Mouse (Mus musculus): Measurements from ENCODE around the gene Olfr972. TPM values are rescaled to one million over a fixed set of nuclear protein-coding genes. Genes with fewer than 3 reads are reported as not detected.
"Not testable (repeated sequence)": the region's sequence is repeated elsewhere in the genome, so short reads cannot be mapped to it uniquely, and the experiment has no call there.

Olfr972 gene
- polyA plus RNA-seq (2012; rRNA removed) (not detected in 2 replicates), polyA plus RNA-seq (2014; fragmentation: Nextera tagmentation; extraction: Ambion mirVana) (not detected in 2 replicates)

DNA sequence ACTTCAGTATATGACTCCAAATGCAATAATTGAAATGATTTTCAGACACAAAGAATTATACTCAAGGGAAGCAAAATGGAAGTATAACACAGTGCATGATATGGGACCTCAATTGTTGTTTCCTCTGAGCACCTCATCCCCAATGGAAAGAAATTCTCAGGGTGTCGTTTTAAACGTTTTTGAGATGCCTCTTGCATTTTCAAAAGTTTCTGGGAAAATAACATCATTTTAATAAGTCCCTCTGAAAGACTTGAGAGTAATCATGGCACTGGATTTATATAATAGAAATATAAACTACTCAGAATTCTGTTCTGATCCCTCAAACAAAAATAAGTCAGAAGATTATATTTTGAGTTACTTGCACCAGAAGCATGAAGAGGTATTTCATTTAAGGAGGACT lies at the start of gene Olfr972:
Gene Olfr972 (plus strand): TSS at position 301 of the 400 bp plus-strand sequence.
- TF ChIP-seq CTCF (IDR thresholded peaks at IDR 0.05; ENCODE audit: low read depth) (no peak), EP300 (IDR thresholded peaks at IDR 0.05; ENCODE audit: low read depth) (no peak)
- Histone ChIP-seq H3K4me3 (ENCODE audit: insufficient read depth in 1 of 2, low read depth in 2 of 2, low read length in 2 of 2) (no peak within 1 kb of the TSS), H3K9ac (replicated peaks) (no peak within 1 kb of the TSS), H3K36me3 (replicated peaks; ENCODE audit: control insufficient read depth, insufficient read depth, low read depth) (no peaks in the 10 kb centered on the region), H3K9me3 (ENCODE audit: control insufficient read depth, low read length) (no peaks in the 10 kb centered on the region), H3K4me2 (ENCODE audit: low read depth) (no peak within 1 kb of the TSS), H3K27me3 (ENCODE audit: control insufficient read depth, insufficient read depth, low read length) (no peaks in the 10 kb centered on the region), H3K4me1 (replicated peaks; ENCODE audit: control insufficient read depth in 2 of 2, insufficient read depth in 2 of 2, low read length in 1 of 2) (no peaks in the 10 kb centered on the region), H3K27ac (no peak within 1 kb of the TSS)
- no peak for DNase-seq (ENCODE audit: low read depth in 3 of 3, low spot score in 3 of 3)
- 45% methylated on average over 2 of the region's 2 CpGs for WGBS (ENCODE audit: insufficient replicate concordance)
- no peak for ATAC-seq (ENCODE audit: insufficient read depth)

DNA sequence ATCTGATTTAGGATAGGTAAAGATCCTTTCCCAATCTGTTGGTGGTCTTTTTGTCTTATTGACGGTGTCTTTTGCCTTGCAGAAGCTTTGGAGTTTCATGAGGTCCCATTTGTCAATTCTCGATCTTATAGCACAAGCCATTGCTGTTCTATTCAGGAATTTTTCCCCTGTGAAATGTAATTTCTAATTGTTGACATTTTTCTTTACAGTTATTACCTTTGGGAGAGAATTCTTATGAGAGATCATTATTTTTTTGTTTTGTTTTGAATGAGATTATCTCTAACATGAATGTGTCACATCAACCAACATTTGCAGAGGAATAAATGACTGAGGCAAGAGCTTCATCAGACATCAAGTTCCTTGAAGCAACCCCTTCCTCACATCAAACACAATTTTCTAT lies 29.6 kb upstream of the Olfr972 start, which contains the start of gene Olfr971:
Gene Olfr971 (plus strand): TSS at position 301 of the 400 bp plus-strand sequence.
- H3K27me3 ChIP-seq (ENCODE audit: control insufficient read depth, insufficient read depth, low read length); H3K4me3 ChIP-seq (ENCODE audit: insufficient read depth in 1 of 2, low read depth in 2 of 2, low read length in 2 of 2); H3K27ac ChIP-seq; H3K4me1 ChIP-seq (replicated peaks; ENCODE audit: control insufficient read depth in 2 of 2, insufficient read depth in 2 of 2, low read length in 1 of 2); H3K36me3 ChIP-seq (replicated peaks; ENCODE audit: control insufficient read depth, insufficient read depth, low read depth); H3K9me3 ChIP-seq (ENCODE audit: control insufficient read depth, low read length); H3K4me2 ChIP-seq (ENCODE audit: low read depth); H3K9ac ChIP-seq (replicated peaks); ATAC-seq (ENCODE audit: insufficient read depth); DNase-seq (ENCODE audit: low read depth in 3 of 3, low spot score in 3 of 3): not testable (repeated sequence)
- 74% methylated on average over 1 of the region's 2 CpGs for WGBS (ENCODE audit: insufficient replicate concordance)

DNA sequence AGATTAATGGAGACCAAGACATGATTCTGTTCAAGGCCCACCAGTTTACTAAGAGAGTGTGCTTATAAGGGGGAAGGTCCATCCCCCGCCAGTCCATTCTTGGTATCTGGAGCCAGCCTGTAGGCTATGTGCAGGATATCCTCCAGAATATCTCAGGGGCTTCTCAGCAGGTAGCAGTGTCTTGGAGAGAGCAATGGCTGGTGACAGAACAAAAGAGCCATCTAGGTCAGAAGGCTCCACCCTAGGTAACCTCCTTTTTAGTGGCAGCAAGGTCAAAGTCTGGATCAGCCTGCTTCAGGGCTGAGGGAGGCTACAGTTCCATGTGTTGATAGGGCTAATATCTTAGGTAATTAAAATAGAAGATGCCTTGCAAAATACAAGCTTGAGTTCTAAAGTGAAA lies 5.8 kb downstream of the Olfr972 start:
- WGBS (ENCODE audit: insufficient replicate concordance), result 47% methylated on average over 1 of the region's 1 CpGs
- H3K27ac ChIP-seq; H3K36me3 ChIP-seq (replicated peaks; ENCODE audit: control insufficient read depth, insufficient read depth, low read depth); H3K4me2 ChIP-seq (ENCODE audit: low read depth); H3K9me3 ChIP-seq (ENCODE audit: control insufficient read depth, low read length); DNase-seq (ENCODE audit: low read depth in 3 of 3, low spot score in 3 of 3); ATAC-seq (ENCODE audit: insufficient read depth); H3K9ac ChIP-seq (replicated peaks); H3K27me3 ChIP-seq (ENCODE audit: control insufficient read depth, insufficient read depth, low read length); H3K4me3 ChIP-seq (ENCODE audit: insufficient read depth in 1 of 2, low read depth in 2 of 2, low read length in 2 of 2); H3K4me1 ChIP-seq (replicated peaks; ENCODE audit: control insufficient read depth in 2 of 2, insufficient read depth in 2 of 2, low read length in 1 of 2): not testable (repeated sequence)

DNA sequence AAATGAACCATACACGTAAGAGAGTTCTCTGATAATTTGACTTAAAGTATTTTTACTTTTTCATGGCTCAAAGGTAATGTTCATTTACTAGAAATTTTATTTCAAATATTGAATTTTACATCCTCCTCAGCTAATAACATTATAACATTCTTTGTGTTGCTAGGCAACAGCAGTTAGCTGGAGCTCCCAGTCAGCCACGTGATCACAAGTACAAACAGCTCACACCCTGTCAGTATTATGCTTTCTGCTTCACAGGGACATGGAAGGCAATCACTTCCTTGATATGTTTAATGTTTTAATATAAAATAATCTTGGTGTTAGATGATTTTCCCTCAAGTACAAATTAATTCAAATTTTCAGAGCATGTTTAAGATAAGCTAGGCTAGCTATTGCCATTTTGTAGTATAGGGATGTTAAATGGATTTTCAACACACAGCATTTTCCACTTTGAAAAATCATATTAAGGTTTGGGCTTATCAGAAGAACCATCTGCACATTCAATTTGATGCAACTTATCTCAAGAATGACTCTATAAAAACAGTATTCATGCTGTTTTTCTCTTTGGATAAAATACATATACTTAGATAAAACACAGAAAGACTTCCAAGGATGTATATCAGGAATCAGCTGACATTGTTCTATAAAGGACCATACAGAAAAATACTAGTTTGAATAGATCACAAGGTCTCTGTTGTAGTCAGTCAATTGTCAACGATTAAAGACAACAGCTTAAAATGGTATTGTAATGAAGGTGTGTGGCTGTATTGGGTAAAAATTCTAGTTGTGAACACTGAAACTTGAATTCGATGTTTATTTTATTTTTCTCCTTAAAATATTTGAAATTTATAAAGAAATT lies 11.5 kb downstream of the Olfr972 start:
- H3K4me2 ChIP-seq (ENCODE audit: low read depth); DNase-seq (ENCODE audit: low read depth in 3 of 3, low spot score in 3 of 3); H3K36me3 ChIP-seq (replicated peaks; ENCODE audit: control insufficient read depth, insufficient read depth, low read depth); H3K27ac ChIP-seq; H3K27me3 ChIP-seq (ENCODE audit: control insufficient read depth, insufficient read depth, low read length); ATAC-seq (ENCODE audit: insufficient read depth); H3K4me1 ChIP-seq (replicated peaks; ENCODE audit: control insufficient read depth in 2 of 2, insufficient read depth in 2 of 2, low read length in 1 of 2); H3K4me3 ChIP-seq (ENCODE audit: insufficient read depth in 1 of 2, low read depth in 2 of 2, low read length in 2 of 2); H3K9me3 ChIP-seq (ENCODE audit: control insufficient read depth, low read length); H3K9ac ChIP-seq (replicated peaks): not testable (repeated sequence)
- no CpG with 5 or more reads among the region's 4 CpGs for WGBS (ENCODE audit: insufficient replicate concordance)

DNA sequence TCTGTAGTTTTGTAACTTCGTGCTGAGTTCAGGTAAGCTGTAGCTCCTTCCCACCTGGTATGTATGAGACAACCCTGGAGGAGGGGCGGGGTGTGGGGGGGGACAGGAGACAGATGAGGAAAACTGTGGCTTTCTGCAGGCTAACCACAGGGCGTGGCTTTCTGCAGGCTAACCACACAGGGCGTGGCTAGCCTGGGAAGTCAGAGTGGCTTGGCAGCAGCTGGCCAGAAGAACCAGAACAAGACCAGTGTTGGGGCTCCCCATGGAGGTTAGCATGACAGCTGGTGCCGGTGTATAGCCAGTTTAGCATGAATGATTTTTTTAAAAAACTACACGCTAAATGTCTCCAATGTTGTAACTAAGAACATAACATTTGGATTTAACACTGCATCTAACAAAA lies 38.9 kb downstream of the Olfr972 start:
- H3K4me3 ChIP-seq (ENCODE audit: insufficient read depth in 1 of 2, low read depth in 2 of 2, low read length in 2 of 2), result no peak overlapping the region
- 16% methylated on average over 6 of the region's 6 CpGs for WGBS (ENCODE audit: insufficient replicate concordance)
- H3K27me3 ChIP-seq (ENCODE audit: control insufficient read depth, insufficient read depth, low read length), result no peaks in the 10 kb centered on the region
- H3K27ac ChIP-seq, result no peak overlapping the region
- no peak for ATAC-seq (ENCODE audit: insufficient read depth)
- no peak for DNase-seq (ENCODE audit: low read depth in 3 of 3, low spot score in 3 of 3)
- H3K36me3 ChIP-seq (replicated peaks; ENCODE audit: control insufficient read depth, insufficient read depth, low read depth), result no peaks in the 10 kb centered on the region
- H3K9ac ChIP-seq (replicated peaks), result no peak overlapping the region
- H3K4me2 ChIP-seq (ENCODE audit: low read depth), result no peak overlapping the region
- TF ChIP-seq EP300 (IDR thresholded peaks at IDR 0.05; ENCODE audit: low read depth) (no peak), CTCF (IDR thresholded peaks at IDR 0.05; ENCODE audit: low read depth) (no peak)
- no peaks in the 10 kb centered on the region for H3K9me3 ChIP-seq (ENCODE audit: control insufficient read depth, low read length)
- no peaks in the 10 kb centered on the region for H3K4me1 ChIP-seq (replicated peaks; ENCODE audit: control insufficient read depth in 2 of 2, insufficient read depth in 2 of 2, low read length in 1 of 2)

Data from liver, embryonic 14.5 days (tissue).